Mouse (Mus musculus) intestine, embryonic 14.5 days (tissue): Measurements from ENCODE around the gene Cpvl. TPM values are rescaled to one million over a fixed set of nuclear protein-coding genes. Genes with fewer than 3 reads are reported as not detected.

Experiments
- ATAC-seq: fragments of 200-750 bp; cut with Nextera tagmentation; replicated peaks from 2 replicates; pipeline ENCODE4 v1.8.0; 2017; ENCODE audit warnings: low read depth, moderate number of reproducible peaks, moderate TSS enrichment, moderate library complexity; ENCODE audit not compliant: low FRiP score, low TSS enrichment
- DNase-seq: peaks from one replicate; pipeline ENCODE4 v3.0.0-alpha.2; 2018; ENCODE audit warnings: low spot score
- H3K27ac ChIP-seq: fragments of 300-500 bp; sonication (generic); 2 replicates; pipeline ENCODE4 v1.5.1; 2014; ENCODE audit warnings: low read depth, mild to moderate bottlenecking, control low read depth
- H3K27me3 ChIP-seq: fragments of 300-500 bp; sonication (generic); replicated peaks from 2 replicates; pipeline ENCODE4 v1.6.1; 2014; ENCODE audit warnings: low read length, control low read depth; ENCODE audit not compliant: control insufficient read depth, insufficient read depth
- H3K36me3 ChIP-seq: fragments of 300-500 bp; sonication (generic); 2 replicates; pipeline ENCODE4 v1.6.1; 2014; ENCODE audit warnings: low read length, control low read depth; ENCODE audit not compliant: control insufficient read depth, insufficient read depth
- H3K4me1 ChIP-seq: fragments of 300-500 bp; sonication (generic); replicated peaks from 2 replicates; pipeline ENCODE4 v1.6.1; 2014; ENCODE audit warnings: low read length, control low read depth, mixed read lengths; ENCODE audit not compliant: control insufficient read depth, insufficient read depth
- H3K4me2 ChIP-seq: fragments of 300-500 bp; sonication (generic); 2 replicates; pipeline ENCODE4 v1.6.1; 2014; ENCODE audit warnings: low read length
- H3K4me3 ChIP-seq: fragments of 300-500 bp; sonication (generic); 2 replicates; pipeline ENCODE4 v1.5.1; 2014; ENCODE audit warnings: low read depth, low read length, control low read depth, mixed read lengths
- H3K9ac ChIP-seq: fragments of 300-500 bp; sonication (generic); 2 replicates; pipeline ENCODE4 v1.6.1; 2014; ENCODE audit warnings: mild to moderate bottlenecking, low read length
- H3K9me3 ChIP-seq: fragments of 300-500 bp; sonication (generic); 2 replicates; pipeline ENCODE4 v1.6.1; 2016; ENCODE audit warnings: low read length, control low read depth; ENCODE audit not compliant: control insufficient read depth
- WGBS: fragments of 180-500 bp; shearing (Covaris S2); extraction: QIAGEN DNeasy Blood & Tissue Kit; methylation state at CpG from one replicate; pipeline ENCODE4 v1.1.7; 2014; 5-methylcytosine and 5-hydroxymethylcytosine counted together
- polyA plus RNA-seq: library from polyadenylated mRNA; unstranded; fragments of >200 nt; fragmentation: Nextera tagmentation; extraction: Ambion mirVana; gene quantifications from 2 replicates; pipeline ENCODE4 v1.2.1, GENCODE M21; 2014

Gene Cpvl
- polyA plus RNA-seq, 1 experiment from 2014 or later: not detected

DNA sequence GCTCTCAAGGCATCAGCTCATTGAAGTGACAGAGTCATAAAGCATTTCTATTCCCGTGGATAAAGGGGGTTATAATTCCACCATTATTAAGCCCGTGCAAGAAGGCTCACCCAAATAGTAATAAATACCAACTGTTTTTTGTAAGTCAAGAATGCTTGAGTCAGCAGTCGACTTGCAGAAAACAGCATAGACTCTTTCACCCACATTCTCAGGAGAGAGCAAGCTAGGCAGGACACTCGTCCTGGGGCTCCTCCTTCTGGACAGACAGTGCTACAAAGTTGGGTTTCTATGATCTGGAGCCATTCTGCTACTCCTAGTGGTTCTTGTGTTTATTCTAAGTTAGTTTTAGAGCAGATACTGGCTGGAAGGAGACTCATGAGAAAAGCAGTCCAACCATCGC is 24.4 kb downstream of the Cpvl start:
- no peaks in the 10 kb centered on the region for H3K36me3 ChIP-seq
- ATAC-seq: no peak; the same call in 1 of the 2 replicates
- DNase-seq: peak; percentile 61
- H3K27ac ChIP-seq: no peak overlapping the region
- H3K4me2 ChIP-seq: no peak overlapping the region
- WGBS: 21% methylated on average over 5 of the region's 5 CpGs
- H3K27me3 ChIP-seq: no peaks in the 10 kb centered on the region
- H3K9me3 ChIP-seq: no peaks in the 10 kb centered on the region
- peaks cover 12% of the 10 kb centered on the region; the same call in 1 of the 2 replicates for H3K4me1 ChIP-seq
- no peak overlapping the region for H3K4me3 ChIP-seq
- no peak overlapping the region for H3K9ac ChIP-seq

- DNase-seq (no peak), ATAC-seq (no peak)
- Histone ChIP-seq H3K9ac (no peak overlapping the region), H3K4me3 (no peak overlapping the region), H3K27ac (no peak overlapping the region), H3K9me3 (no peaks in the 10 kb centered on the region), H3K36me3 (no peaks in the 10 kb centered on the region), H3K4me1 (peaks cover 15% of the 10 kb centered on the region; the same call in 1 of the 2 replicates), H3K4me2 (no peak overlapping the region), H3K27me3 (no peaks in the 10 kb centered on the region)
- whole genome bisulfite sequencing: 90% methylated on average over 6 of the region's 6 CpGs
Observed at GRCm38 (mm10) chr6:53953348-53953747, 25.1 kb downstream of the Cpvl start.

- no peaks in the 10 kb centered on the region for H3K36me3 ChIP-seq
- peak overlapping the region; percentile 5; the same call in 1 of the 2 replicates for H3K4me2 ChIP-seq
- ATAC-seq (no peak), DNase-seq (no peak)
- WGBS: 76% methylated on average over 4 of the region's 4 CpGs
- H3K27ac ChIP-seq: peak overlapping the region; percentile 78
- no peak overlapping the region for H3K4me3 ChIP-seq
- peaks cover 15% of the 10 kb centered on the region; the same call in 1 of the 2 replicates for H3K4me1 ChIP-seq
- no peak overlapping the region for H3K9ac ChIP-seq
- no peaks in the 10 kb centered on the region for H3K27me3 ChIP-seq
- H3K9me3 ChIP-seq: no peaks in the 10 kb centered on the region
Observed at GRCm38 (mm10) chr6:53951421-53951820, 27.1 kb downstream of the Cpvl start.

GRCm38 (mm10) chr6:53950876-53951275 is 27.6 kb downstream of the Cpvl start:
- Histone ChIP-seq H3K4me3 (no peak overlapping the region), H3K27ac (peak overlapping the region; percentile 78), H3K9me3 (no peaks in the 10 kb centered on the region), H3K4me1 (peaks cover 15% of the 10 kb centered on the region; the same call in 1 of the 2 replicates), H3K9ac (no peak overlapping the region), H3K4me2 (peak overlapping the region; percentile 5; the same call in 1 of the 2 replicates), H3K27me3 (no peaks in the 10 kb centered on the region), H3K36me3 (no peaks in the 10 kb centered on the region)
- ATAC-seq: no peak
- no peak for DNase-seq
- WGBS: 32% methylated on average over 9 of the region's 9 CpGs

- Histone ChIP-seq H3K36me3 (no peaks in the 10 kb centered on the region), H3K4me1 (peaks cover 15% of the 10 kb centered on the region; the same call in 1 of the 2 replicates), H3K27ac (no peak overlapping the region), H3K4me3 (no peak overlapping the region), H3K4me2 (no peak overlapping the region), H3K9ac (no peak overlapping the region), H3K9me3 (no peaks in the 10 kb centered on the region), H3K27me3 (no peaks in the 10 kb centered on the region)
- no peak for DNase-seq
- ATAC-seq: no peak
- WGBS: 25% methylated on average over 4 of the region's 4 CpGs
Observed at GRCm38 (mm10) chr6:53948388-53949035, 30.0 kb downstream of the Cpvl start.

DNA sequence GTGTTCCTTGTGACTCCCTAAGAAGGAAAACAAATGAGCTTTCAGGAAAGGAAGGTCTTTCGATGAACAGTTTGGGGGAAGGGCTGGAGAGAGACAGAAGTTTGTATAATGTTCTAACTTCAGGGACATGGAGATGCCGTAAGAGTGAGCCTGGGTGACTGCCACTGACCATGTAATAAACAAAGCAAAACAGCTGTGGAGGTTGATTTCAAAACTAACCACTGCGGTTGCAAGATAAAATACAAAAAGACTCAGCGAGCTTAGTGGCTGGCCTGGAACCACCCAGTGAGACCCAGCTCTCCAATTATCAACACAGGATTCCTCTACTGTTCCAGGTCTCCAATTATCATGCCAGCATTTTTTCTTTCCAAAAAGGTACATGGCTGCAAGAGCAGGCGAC is 33.6 kb downstream of the Cpvl start:
- no peak for DNase-seq
- ATAC-seq: no peak
- WGBS: 60% methylated on average over 5 of the region's 5 CpGs

DNA sequence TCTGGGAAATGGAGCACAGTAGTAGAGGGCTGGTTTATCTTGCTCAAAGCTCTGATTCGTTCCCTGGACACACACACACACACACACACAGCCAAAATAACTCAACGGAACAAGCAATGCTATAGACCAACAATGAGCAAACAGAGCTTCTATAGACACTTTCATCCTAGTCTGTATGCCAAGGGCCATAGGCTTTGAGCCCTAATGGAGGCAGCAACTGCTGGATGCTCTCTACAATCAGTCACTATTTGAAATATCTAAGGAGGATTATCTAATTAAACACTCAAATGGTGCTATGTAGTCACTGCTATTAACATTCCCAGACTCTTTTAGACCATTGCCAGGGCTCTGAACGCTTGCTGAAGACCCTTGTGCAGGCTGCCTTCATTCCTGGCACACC is 34.1 kb downstream of the Cpvl start:
- no peak for ATAC-seq
- DNase-seq: no peak
- Histone ChIP-seq H3K9ac (no peak overlapping the region), H3K4me2 (no peak overlapping the region), H3K9me3 (no peaks in the 10 kb centered on the region), H3K36me3 (no peaks in the 10 kb centered on the region), H3K27ac (no peak overlapping the region), H3K4me1 (peaks cover 6% of the 10 kb centered on the region; the same call in 1 of the 2 replicates), H3K27me3 (no peaks in the 10 kb centered on the region), H3K4me3 (no peak overlapping the region)
- 70% methylated on average over 3 of the region's 3 CpGs for WGBS

More for the DNA sequence above, 33.6 kb downstream of the Cpvl start:
- no peak overlapping the region for H3K9ac ChIP-seq
- no peaks in the 10 kb centered on the region for H3K27me3 ChIP-seq
- peaks cover 7% of the 10 kb centered on the region; the same call in 1 of the 2 replicates for H3K4me1 ChIP-seq
- H3K4me3 ChIP-seq: no peak overlapping the region
- H3K4me2 ChIP-seq: no peak overlapping the region
- no peaks in the 10 kb centered on the region for H3K9me3 ChIP-seq
- no peak overlapping the region for H3K27ac ChIP-seq
- no peaks in the 10 kb centered on the region for H3K36me3 ChIP-seq

DNA sequence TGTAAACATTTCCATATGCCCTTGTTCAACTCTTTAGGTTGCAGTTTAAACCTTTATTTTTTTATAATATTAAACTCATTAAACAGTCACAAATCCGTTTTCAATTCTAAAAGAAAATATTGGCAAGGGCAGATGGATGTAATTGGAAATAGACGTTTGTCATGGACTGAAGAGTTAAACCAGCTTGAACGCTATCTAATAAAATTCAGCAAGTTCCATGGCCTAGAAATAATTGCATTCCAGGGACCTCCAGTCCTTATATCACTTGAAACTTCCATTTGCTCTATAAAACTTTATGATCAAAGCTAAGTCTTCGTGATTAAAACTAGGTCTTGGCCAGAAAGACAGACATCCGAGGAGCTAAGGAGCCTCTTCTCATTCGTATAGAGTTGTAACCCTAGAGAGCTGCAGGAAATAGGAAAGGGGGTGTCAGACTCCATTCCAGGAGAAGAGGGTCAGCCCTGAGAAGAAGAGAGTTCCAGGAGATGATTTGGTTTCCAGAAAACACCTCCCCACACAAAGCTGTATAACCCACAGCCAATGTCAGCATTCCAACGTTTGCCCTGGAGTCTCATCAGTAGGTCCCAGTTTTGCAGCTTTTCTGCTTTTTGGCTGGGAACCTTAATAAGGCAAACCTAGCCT is 36.2 kb downstream of the Cpvl start:
- no peak overlapping the region for H3K27ac ChIP-seq
- H3K36me3 ChIP-seq: no peaks in the 10 kb centered on the region
- H3K4me2 ChIP-seq: no peak overlapping the region
- DNase-seq (no peak), ATAC-seq (no peak)
- WGBS: 73% methylated on average over 7 of the region's 7 CpGs
- no peaks in the 10 kb centered on the region for H3K27me3 ChIP-seq
- no peak overlapping the region for H3K4me3 ChIP-seq
- H3K9ac ChIP-seq: no peak overlapping the region
- H3K9me3 ChIP-seq: no peaks in the 10 kb centered on the region
- peaks cover 6% of the 10 kb centered on the region; the same call in 1 of the 2 replicates for H3K4me1 ChIP-seq
